Mouse (Mus musculus) midbrain, postnatal 0 days (tissue): ENCODE data around the gene Nphs1. TPM values are rescaled to one million over a fixed set of nuclear protein-coding genes. Genes with fewer than 3 reads are reported as not detected.
A peak's percentile ranks its signal among the peaks of the same experiment; 100 is the strongest.

Experiments used
- ATAC-seq: fragments of 200-750 bp; cut with Nextera tagmentation; 2 replicates; pipeline ENCODE4 v1.8.0; 2017; ENCODE audit warnings: moderate number of reproducible peaks, mild to moderate bottlenecking, moderate TSS enrichment, moderate library complexity; ENCODE audit not compliant: low FRiP score
- DNase-seq: peaks from one replicate; pipeline ENCODE4 v3.0.0-alpha.2; 2015; ENCODE audit warnings: low spot score
- H3K27ac ChIP-seq: fragments of 300-500 bp; sonication (generic); 2 replicates; pipeline ENCODE4 v1.5.1; 2014; ENCODE audit warnings: low read depth, mild to moderate bottlenecking, low read length, mixed read lengths
- H3K27me3 ChIP-seq: fragments of 300-500 bp; sonication (generic); 2 replicates; pipeline ENCODE4 v1.6.1; 2014; ENCODE audit warnings: low read length, control low read depth, mixed read lengths; ENCODE audit not compliant: insufficient read depth
- H3K36me3 ChIP-seq: fragments of 300-500 bp; sonication (generic); 2 replicates; pipeline ENCODE4 v1.6.1; 2014; ENCODE audit warnings: low read length, control low read depth, mixed read lengths; ENCODE audit not compliant: insufficient read depth
- H3K4me1 ChIP-seq: fragments of 300-500 bp; sonication (generic); 2 replicates; pipeline ENCODE4 v1.6.1; 2014; ENCODE audit warnings: mild to moderate bottlenecking, control low read depth, antibody characterized with exemption, low read length, mixed read lengths; ENCODE audit not compliant: insufficient read depth
- H3K4me2 ChIP-seq: fragments of 300-500 bp; sonication (generic); 2 replicates; pipeline ENCODE4 v1.6.1; 2014; ENCODE audit warnings: low read depth, mild to moderate bottlenecking, low read length, mixed read lengths; ENCODE audit not compliant: poor library complexity, severe bottlenecking
- H3K4me3 ChIP-seq: fragments of 300-500 bp; sonication (generic); 2 replicates; pipeline ENCODE4 v1.5.1; 2014; ENCODE audit warnings: low read depth, mild to moderate bottlenecking, low read length, moderate library complexity
- H3K9ac ChIP-seq: fragments of 300-500 bp; sonication (generic); replicated peaks from 2 replicates; pipeline ENCODE4 v1.6.1; 2014; ENCODE audit warnings: mild to moderate bottlenecking, low read length, moderate library complexity, mixed read lengths; ENCODE audit not compliant: poor library complexity, severe bottlenecking
- H3K9me3 ChIP-seq: fragments of 300-500 bp; sonication (generic); 2 replicates; pipeline ENCODE4 v1.6.1; 2016; ENCODE audit warnings: low read length, control low read depth
- CTCF ChIP-seq: IDR thresholded peaks from 2 replicates; pipeline ENCODE4 v1.5.1; 2016; ENCODE audit warnings: antibody characterized with exemption, mild to moderate bottlenecking
- WGBS: fragments of 180-500 bp; shearing (Covaris S2); extraction: QIAGEN DNeasy Blood & Tissue Kit; methylation state at CpG from one replicate; pipeline ENCODE4 v1.1.7; 2014; 5-methylcytosine and 5-hydroxymethylcytosine counted together
- polyA plus RNA-seq: library from polyadenylated mRNA; unstranded; fragments of >200 nt; fragmentation: Nextera tagmentation; extraction: Ambion mirVana; gene quantifications from 2 replicates; pipeline ENCODE4 v1.2.1, GENCODE M21; 2015
- total RNA-seq: library from RNA; depleted of rRNA; stranded (reverse); fragments of >200 nt; gene quantifications from 2 replicates; pipeline ENCODE4 v1.2.3, GENCODE M21; 2014

Gene Nphs1
- total and polyA plus RNA-seq, 2 experiments from 2014 or later: 0.11 to 0.33 TPM

GRCm38 (mm10) chr7:30524487-30524886, 66.4 kb downstream of the Nphs1 start:
- no peak overlapping the region for H3K9ac ChIP-seq
- no peak overlapping the region for H3K27ac ChIP-seq
- DNase-seq (no peak), ATAC-seq (no peak)
- H3K4me2 ChIP-seq: no peak overlapping the region
- H3K27me3 ChIP-seq: no peaks in the 10 kb centered on the region
- no peak for TF ChIP-seq CTCF
- no peak overlapping the region for H3K4me3 ChIP-seq
- H3K4me1 ChIP-seq: no peaks in the 10 kb centered on the region
- no peaks in the 10 kb centered on the region for H3K9me3 ChIP-seq
- H3K36me3 ChIP-seq: peaks cover 67% of the 10 kb centered on the region
- WGBS: 80% methylated on average over 6 of the region's 6 CpGs

- Histone ChIP-seq H3K27ac (no peak overlapping the region), H3K4me2 (no peak overlapping the region), H3K36me3 (peaks cover 82% of the 10 kb centered on the region), H3K4me3 (no peak overlapping the region), H3K27me3 (no peaks in the 10 kb centered on the region), H3K4me1 (no peaks in the 10 kb centered on the region), H3K9ac (no peak overlapping the region), H3K9me3 (no peaks in the 10 kb centered on the region)
- WGBS: 42% methylated on average over 10 of the region's 10 CpGs
- ATAC-seq: no peak
- no peak for DNase-seq
- no peak for TF ChIP-seq CTCF
Observed at GRCm38 (mm10) chr7:30525954-30526353, 67.8 kb downstream of the Nphs1 start.

- H3K4me2 ChIP-seq: no peak overlapping the region
- no peak overlapping the region for H3K27ac ChIP-seq
- no peaks in the 10 kb centered on the region for H3K9me3 ChIP-seq
- peaks cover 83% of the 10 kb centered on the region for H3K36me3 ChIP-seq
- ATAC-seq (no peak), DNase-seq (no peak)
- no peak overlapping the region for H3K4me3 ChIP-seq
- WGBS: 32% methylated on average over 17 of the region's 17 CpGs
- H3K27me3 ChIP-seq: no peaks in the 10 kb centered on the region
- no peak overlapping the region for H3K9ac ChIP-seq
- H3K4me1 ChIP-seq: no peaks in the 10 kb centered on the region
- no peak for TF ChIP-seq CTCF
Observed at GRCm38 (mm10) chr7:30526399-30526798, 68.3 kb downstream of the Nphs1 start.

- TF ChIP-seq CTCF: no peak
- Histone ChIP-seq H3K27me3 (no peaks in the 10 kb centered on the region), H3K4me3 (no peak overlapping the region), H3K9ac (no peak overlapping the region), H3K27ac (no peak overlapping the region), H3K4me1 (0 out of 2 replicates have a peak, but pooled peaks cover 1% of the 10 kb centered on the region), H3K9me3 (no peaks in the 10 kb centered on the region), H3K36me3 (peaks cover 89% of the 10 kb centered on the region), H3K4me2 (no peak overlapping the region)
- 81% methylated on average over 14 of the region's 14 CpGs for WGBS
- DNase-seq: no peak
- no peak for ATAC-seq
Observed at GRCm38 (mm10) chr7:30526981-30527380, 68.9 kb downstream of the Nphs1 start.

GRCm38 (mm10) chr7:30531291-30531815, 73.2 kb downstream of the Nphs1 start:
- ATAC-seq: no peak
- TF ChIP-seq CTCF: no peak
- Histone ChIP-seq H3K36me3 (peaks cover 56% of the 10 kb centered on the region), H3K9ac (0 out of 2 replicates have a peak overlapping the region, but pooled peaks have one; percentile 36), H3K4me3 (no peak overlapping the region), H3K4me2 (no peak overlapping the region), H3K9me3 (no peaks in the 10 kb centered on the region), H3K27ac (no peak overlapping the region), H3K27me3 (no peaks in the 10 kb centered on the region), H3K4me1 (peaks cover 14% of the 10 kb centered on the region)
- WGBS: 86% methylated on average over 9 of the region's 9 CpGs
- no peak for DNase-seq

- H3K4me1 ChIP-seq: peaks cover 14% of the 10 kb centered on the region
- peak overlapping the region; percentile 44; the same call in 1 of the 2 replicates for H3K9ac ChIP-seq
- peaks cover 41% of the 10 kb centered on the region for H3K36me3 ChIP-seq
- 5% methylated on average over 8 of the region's 8 CpGs for WGBS
- H3K27ac ChIP-seq: no peak overlapping the region
- H3K27me3 ChIP-seq: no peaks in the 10 kb centered on the region
- peak overlapping the region; percentile 81; the same call in 1 of the 2 replicates for H3K4me3 ChIP-seq
- DNase-seq (peak; percentile 74), ATAC-seq (no peak)
- peak overlapping the region; percentile 68 for H3K4me2 ChIP-seq
- no peaks in the 10 kb centered on the region for H3K9me3 ChIP-seq
- no peak for TF ChIP-seq CTCF
Observed at GRCm38 (mm10) chr7:30532931-30533330, 74.8 kb downstream of the Nphs1 start.
